Mouse (Mus musculus) lung, postnatal 25 days (tissue): ENCODE results near the gene Adgrf1.
A peak's percentile ranks its signal among the peaks of the same experiment; 100 is the strongest.

Source experiments
- DNase-seq: peaks from one replicate; pipeline ENCODE4 v3.0.0; 2022; ENCODE audit warnings: low spot score

Gene Adgrf1

DNA sequence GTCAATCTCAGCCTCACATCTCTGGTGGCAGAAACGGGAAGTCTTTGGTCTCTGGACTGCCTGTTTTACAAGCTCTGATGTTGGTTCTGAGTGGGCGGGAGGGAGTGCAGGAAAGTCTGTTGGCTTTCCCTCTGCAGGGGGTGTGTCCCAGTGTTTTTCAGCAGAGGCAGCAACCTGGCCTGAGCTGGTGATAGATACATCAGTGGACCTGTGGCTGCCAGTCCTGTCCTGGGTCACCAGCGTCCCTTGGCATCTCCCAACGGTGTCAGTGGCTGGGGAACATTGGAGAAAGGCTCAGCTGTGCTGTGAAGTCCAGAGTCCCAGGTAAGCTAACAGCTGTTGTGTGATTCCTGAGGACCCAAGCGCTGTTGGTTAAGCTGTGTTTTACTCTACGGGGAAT, at the start of gene Adgrf1:
Gene Adgrf1, plus strand, starts transcription at position 169 of the 400 bp plus-strand sequence.
- no peak for DNase-seq

DNA sequence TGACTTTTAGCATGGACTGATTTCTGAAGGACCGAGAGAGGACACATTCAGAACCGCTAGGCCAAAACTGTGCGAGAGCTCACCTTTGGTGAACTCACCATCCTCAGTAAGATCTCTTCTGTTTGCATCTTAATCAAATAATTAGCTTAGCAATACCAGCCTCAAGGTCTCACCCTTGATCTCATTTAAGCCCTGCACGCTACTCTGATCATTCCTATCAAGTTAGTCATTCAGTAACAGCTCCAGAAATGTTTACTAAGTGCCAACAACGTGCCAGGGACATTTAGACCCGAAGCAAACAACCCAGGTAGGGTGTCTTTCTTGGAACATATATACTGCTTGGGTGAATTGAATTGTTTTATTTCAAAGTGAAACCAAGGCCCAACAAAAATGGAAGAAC, 44.0 kb upstream of the Adgrf1 start:
- no peak for DNase-seq

- peak; percentile 80 for DNase-seq
Observed at GRCm38 (mm10) chr17:43229621-43230513, 40.3 kb upstream of the Adgrf1 start.

- no peak for DNase-seq
Observed at GRCm38 (mm10) chr17:43230821-43231220, 39.3 kb upstream of the Adgrf1 start.

DNA sequence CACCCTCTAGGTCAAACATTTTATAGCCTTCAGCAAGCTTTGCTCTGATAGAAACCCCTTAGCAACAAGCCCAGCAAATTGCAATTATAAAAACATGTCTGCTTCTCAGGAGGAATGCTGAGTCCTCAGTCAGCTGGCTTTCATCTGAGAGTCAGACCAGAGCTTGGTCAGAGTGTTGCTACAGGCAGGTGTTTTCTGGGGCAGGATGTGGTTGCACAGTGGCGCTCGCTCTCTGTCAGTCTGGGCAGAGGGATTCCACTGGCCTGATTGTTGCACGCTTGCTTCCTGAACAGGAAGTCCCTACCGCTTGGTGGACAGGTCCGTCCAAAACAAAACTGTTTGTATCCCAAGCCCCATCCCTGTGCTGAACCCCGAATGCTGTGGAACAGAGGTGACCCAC, 37.4 kb upstream of the Adgrf1 start:
- no peak for DNase-seq

DNA sequence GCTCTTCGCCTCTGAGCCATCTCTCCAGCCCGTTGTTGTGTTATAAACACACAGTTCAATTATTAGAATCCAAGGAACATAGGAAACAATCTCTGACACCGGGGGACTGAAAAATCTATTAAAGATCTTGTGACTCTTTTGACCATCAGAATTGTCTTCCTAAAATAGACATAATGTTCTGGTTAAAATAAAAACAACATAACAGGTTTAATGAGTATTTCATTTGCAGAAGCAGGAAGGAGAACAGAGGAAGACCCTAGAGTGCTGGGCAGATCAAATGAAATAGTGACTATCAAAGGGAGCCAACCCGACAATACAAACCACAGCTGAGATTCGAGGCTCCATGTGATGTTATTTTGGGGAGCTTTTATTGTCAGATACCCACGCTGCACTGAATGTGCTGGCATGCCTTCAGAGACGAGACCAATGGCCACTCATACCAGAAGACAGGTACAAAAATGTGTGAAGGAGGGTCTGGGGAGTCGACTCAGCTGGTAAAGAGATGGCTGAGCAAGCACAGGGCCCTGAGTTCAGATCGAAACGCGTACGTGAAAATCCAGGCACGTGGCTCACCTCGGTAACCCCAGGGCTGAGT, 33.4 kb upstream of the Adgrf1 start:
- DNase-seq = no peak

DNA sequence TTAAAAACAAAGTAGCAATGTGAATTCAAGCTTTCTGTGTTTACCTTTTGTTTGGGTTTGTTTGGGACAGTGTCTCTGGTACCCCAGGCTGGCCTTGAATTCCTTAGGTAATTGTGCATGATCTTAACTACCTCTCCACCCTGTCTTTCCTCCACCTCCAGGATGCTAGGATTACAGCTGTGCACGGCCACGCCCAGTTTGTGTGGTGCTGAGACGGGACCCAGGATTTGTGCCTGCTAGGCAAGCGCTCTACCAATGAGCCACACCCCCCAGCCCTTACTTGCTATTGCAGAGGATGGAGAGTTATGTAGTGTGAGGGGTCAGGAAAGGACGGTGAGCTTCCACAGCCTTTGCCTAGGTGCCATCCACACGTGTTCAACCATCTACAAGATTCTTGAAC, 31.1 kb upstream of the Adgrf1 start:
- no peak for DNase-seq

DNA sequence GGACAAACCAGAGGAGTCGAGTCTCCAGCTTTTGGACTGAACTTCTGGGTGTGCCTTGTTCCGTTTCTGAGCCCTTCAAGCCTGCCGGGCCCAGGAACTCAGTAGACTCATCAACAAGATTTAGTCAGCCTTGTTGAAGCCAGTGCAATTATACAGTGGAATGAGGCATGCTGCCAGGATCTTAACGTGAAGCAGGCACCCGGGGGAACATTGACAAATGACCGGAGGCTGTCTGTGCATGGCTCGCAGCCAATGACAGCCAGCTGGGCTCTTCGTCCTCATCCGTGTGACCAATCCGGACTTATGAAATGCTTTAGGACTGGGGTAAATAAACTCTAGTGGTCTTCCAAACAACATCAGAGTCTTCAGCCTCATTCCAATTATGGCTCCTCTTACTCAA, 29.0 kb upstream of the Adgrf1 start:
- DNase-seq = peak; percentile 57

GRCm38 (mm10) chr17:43242609-43243008, 27.5 kb upstream of the Adgrf1 start:
- no peak for DNase-seq

GRCm38 (mm10) chr17:43245364-43245763, 24.8 kb upstream of the Adgrf1 start:
- no peak for DNase-seq

GRCm38 (mm10) chr17:43247245-43247644, 22.9 kb upstream of the Adgrf1 start:
- no peak for DNase-seq

GRCm38 (mm10) chr17:43249645-43250044, 20.5 kb upstream of the Adgrf1 start:
- DNase-seq = no peak

DNA sequence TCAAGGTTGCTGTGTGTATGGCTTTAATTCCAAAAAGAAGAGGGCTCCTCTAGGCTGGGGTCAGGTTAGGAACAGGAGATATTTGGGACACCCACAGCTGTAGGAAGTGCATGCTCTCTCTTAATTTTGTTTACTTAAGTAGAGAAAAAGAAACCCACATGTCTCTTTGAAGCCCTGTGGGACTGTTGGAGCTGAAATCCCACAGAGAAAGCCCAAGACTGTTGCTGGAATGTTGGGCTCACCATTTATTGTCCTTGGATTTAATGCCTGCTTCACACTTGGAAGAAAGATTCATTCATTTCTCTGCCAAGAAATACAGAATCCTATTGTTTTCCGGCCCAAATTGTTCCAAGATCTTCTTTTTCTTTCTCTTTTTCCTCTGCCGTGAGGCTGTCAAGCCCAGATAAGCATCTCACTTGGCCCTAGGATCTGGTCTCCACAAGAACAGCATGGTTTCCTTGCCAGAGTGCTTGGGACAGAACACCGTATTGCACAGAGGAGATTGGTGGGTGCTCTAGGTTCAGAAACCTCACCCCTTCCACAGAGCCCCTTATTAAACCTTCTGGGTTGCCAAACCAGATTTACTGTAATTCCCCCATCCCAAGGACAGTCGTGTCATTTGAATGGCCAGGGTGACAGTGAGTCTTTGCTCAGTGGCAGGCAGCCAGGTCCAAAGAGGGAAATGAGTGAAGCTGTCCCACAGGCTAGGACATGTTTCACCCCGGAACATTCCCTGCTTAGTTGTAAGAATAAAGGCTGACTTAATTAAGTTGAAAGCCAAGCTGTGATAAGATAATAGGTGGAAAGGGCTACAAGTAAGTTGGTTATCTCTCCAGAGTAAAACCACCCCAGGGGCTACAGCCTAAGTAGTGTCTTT, 18.6 kb upstream of the Adgrf1 start:
- no peak for DNase-seq

GRCm38 (mm10) chr17:43252846-43253245, 17.3 kb upstream of the Adgrf1 start:
- no peak for DNase-seq

- no peak for DNase-seq
Observed at GRCm38 (mm10) chr17:43254261-43254660, 15.9 kb upstream of the Adgrf1 start.

- DNase-seq = no peak
Observed at GRCm38 (mm10) chr17:43256536-43257135, 13.5 kb upstream of the Adgrf1 start.

DNA sequence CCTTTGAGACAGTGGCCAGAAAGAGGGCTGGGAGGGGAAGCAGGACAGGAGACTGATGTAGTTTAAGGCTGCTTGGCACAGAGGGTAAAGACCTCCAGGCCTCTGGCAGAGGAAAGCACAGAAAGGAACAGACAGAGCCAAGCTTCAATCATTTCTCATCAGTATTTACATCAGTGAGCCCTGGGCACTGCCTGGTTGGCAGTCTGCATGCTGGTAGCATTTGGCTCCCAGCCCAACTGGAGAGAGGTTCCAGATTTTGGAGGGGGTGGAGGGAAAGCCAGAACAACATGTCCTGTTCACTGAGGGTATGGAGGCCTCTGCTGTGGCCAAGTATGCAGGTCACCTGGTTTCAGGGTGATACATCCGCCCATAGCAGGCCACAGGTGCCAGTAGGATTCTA, 12.4 kb upstream of the Adgrf1 start:
- no peak for DNase-seq

DNA sequence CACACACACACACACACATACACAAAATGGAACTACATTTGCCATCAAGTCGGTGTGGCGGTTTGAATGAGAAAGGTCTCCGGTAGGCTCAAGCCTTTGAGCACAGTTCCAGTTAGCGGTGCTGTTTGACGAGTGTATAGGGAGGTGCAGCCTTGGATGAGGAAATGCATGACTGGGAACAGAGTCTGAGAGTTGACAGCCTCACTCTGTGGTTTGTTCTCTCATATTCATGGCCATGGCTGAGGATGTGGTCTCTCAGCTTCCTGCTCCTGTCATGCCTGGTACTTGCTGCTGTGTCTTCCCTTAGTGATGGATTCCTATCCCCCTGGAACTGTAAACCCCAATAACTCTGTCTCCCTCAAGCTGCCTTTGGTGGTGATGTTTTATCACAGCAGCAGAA, 8.2 kb upstream of the Adgrf1 start:
- DNase-seq = no peak

DNA sequence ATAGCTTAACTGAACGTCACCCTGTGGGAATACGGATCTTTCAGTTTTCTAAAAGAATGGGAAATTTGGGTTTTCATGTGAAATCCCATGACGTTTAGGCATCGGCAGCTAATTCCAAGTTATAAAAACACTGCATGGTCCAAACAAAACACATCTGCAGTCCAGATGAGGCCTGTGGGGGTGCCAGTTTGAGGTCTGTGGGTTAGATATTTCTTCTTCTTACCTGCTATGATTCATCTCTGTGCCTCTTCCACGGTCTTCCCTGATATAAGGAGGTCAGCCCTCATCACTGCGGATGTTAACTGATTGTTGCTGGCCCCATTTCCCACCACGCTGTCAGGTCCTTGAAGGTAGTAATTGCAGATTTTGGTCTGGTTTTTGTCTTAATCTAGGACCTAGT, 5.4 kb upstream of the Adgrf1 start:
- no peak for DNase-seq

GRCm38 (mm10) chr17:43265178-43265837, 4.8 kb upstream of the Adgrf1 start:
- peak; percentile 77 for DNase-seq

GRCm38 (mm10) chr17:43265944-43266343, 4.2 kb upstream of the Adgrf1 start:
- no peak for DNase-seq

DNA sequence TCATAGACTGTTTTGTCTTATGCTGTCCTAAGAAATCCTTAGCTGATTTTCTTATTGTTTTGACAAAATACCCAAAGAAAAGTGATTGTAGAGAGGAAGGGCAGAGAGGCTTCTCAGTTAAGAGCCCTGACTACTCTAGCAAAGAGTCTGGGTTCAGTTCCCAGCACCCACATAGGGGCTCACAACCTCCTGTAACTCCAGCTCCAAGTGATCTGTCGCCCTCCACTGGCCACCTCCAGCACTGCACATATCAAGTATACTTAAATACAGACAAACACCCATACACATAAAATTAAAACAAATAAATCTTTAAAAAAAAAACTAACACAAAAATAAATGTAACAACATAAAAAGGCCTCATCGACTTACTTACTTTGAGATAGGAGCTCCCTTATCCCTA, 3.5 kb upstream of the Adgrf1 start:
- DNase-seq = no peak
